Mouse (Mus musculus): ENCODE measurements around the gene Fbxl22. TPM values are rescaled to one million over a fixed set of nuclear protein-coding genes. Genes with fewer than 3 reads are reported as not detected.

Fbxl22 gene
- polyA plus RNA-seq, 1 experiment from 2014 or later, result 38.9 TPM

- H3K4me1 ChIP-seq, result peaks cover 26% of the 10 kb centered on the region
- 91% methylated on average over 10 of the region's 10 CpGs for WGBS
- no peaks in the 10 kb centered on the region for H3K27me3 ChIP-seq (ENCODE audit: insufficient read depth, poor library complexity, severe bottlenecking)
- H3K9me3 ChIP-seq, result no peaks in the 10 kb centered on the region
- H3K4me3 ChIP-seq, result no peak overlapping the region
- peaks cover 58% of the 10 kb centered on the region for H3K36me3 ChIP-seq
- DNase-seq (ENCODE audit: low spot score), result no peak
- peak overlapping the region; percentile 96 for H3K27ac ChIP-seq
Measured at GRCm38 (mm10) chr9:66515680-66516210, 1.4 kb upstream of the Fbxl22 start.

- Histone ChIP-seq H3K27me3 (ENCODE audit: insufficient read depth, poor library complexity, severe bottlenecking) (no peaks in the 10 kb centered on the region), H3K4me3 (peak overlapping the region; percentile 75), H3K4me1 (peaks cover 32% of the 10 kb centered on the region), H3K36me3 (peaks cover 58% of the 10 kb centered on the region), H3K27ac (peak overlapping the region; percentile 96), H3K9me3 (no peaks in the 10 kb centered on the region)
- DNase-seq (ENCODE audit: low spot score), result no peak
- 33% methylated on average over 2 of the region's 2 CpGs for WGBS
Measured at GRCm38 (mm10) chr9:66515115-66515514, 722 bp upstream of the Fbxl22 start.

GRCm38 (mm10) chr9:66513661-66514255 lies 635 bp downstream of the Fbxl22 start:
- DNase-seq (ENCODE audit: low spot score), result no peak
- H3K9me3 ChIP-seq, result no peaks in the 10 kb centered on the region
- peaks cover 38% of the 10 kb centered on the region for H3K4me1 ChIP-seq
- peak overlapping the region; percentile 75 for H3K4me3 ChIP-seq
- WGBS, result 75% methylated on average over 4 of the region's 4 CpGs
- peaks cover 58% of the 10 kb centered on the region for H3K36me3 ChIP-seq
- peak overlapping the region; percentile 96 for H3K27ac ChIP-seq
- H3K27me3 ChIP-seq (ENCODE audit: insufficient read depth, poor library complexity, severe bottlenecking), result no peaks in the 10 kb centered on the region

- Histone ChIP-seq H3K9me3 (no peaks in the 10 kb centered on the region), H3K4me1 (peaks cover 39% of the 10 kb centered on the region), H3K27ac (peak overlapping the region; percentile 96), H3K36me3 (peaks cover 56% of the 10 kb centered on the region), H3K4me3 (peak overlapping the region; percentile 75), H3K27me3 (ENCODE audit: insufficient read depth, poor library complexity, severe bottlenecking) (no peaks in the 10 kb centered on the region)
- DNase-seq (ENCODE audit: low spot score), result no peak
Measured at GRCm38 (mm10) chr9:66513150-66513549, 1.2 kb downstream of the Fbxl22 start.

GRCm38 (mm10) chr9:66512351-66512671 lies 2.1 kb downstream of the Fbxl22 start:
- H3K4me1 ChIP-seq, result peaks cover 39% of the 10 kb centered on the region
- H3K27me3 ChIP-seq (ENCODE audit: insufficient read depth, poor library complexity, severe bottlenecking), result no peaks in the 10 kb centered on the region
- H3K9me3 ChIP-seq, result no peaks in the 10 kb centered on the region
- H3K27ac ChIP-seq, result peak overlapping the region; percentile 96
- peaks cover 56% of the 10 kb centered on the region for H3K36me3 ChIP-seq
- peak; percentile 97 for DNase-seq (ENCODE audit: low spot score)
- 0% methylated on average over 8 of the region's 8 CpGs for WGBS
- H3K4me3 ChIP-seq, result peak overlapping the region; percentile 75

GRCm38 (mm10) chr9:66511580-66512350 lies 2.6 kb downstream of the Fbxl22 start:
- Histone ChIP-seq H3K9me3 (no peaks in the 10 kb centered on the region), H3K4me1 (peaks cover 39% of the 10 kb centered on the region), H3K4me3 (peak overlapping the region; percentile 75), H3K36me3 (peaks cover 54% of the 10 kb centered on the region), H3K27me3 (ENCODE audit: insufficient read depth, poor library complexity, severe bottlenecking) (no peaks in the 10 kb centered on the region), H3K27ac (peak overlapping the region; percentile 96)
- peak; percentile 93 for DNase-seq (ENCODE audit: low spot score)
- under 1% methylated on average over 78 of the region's 78 CpGs for WGBS

GRCm38 (mm10) chr9:66510944-66511343 lies 3.4 kb downstream of the Fbxl22 start:
- DNase-seq (ENCODE audit: low spot score), result no peak
- Histone ChIP-seq H3K9me3 (no peaks in the 10 kb centered on the region), H3K27me3 (ENCODE audit: insufficient read depth, poor library complexity, severe bottlenecking) (no peaks in the 10 kb centered on the region), H3K4me1 (peaks cover 34% of the 10 kb centered on the region), H3K27ac (peak overlapping the region; percentile 96), H3K4me3 (peak overlapping the region; percentile 75), H3K36me3 (peaks cover 53% of the 10 kb centered on the region)
- 6% methylated on average over 2 of the region's 2 CpGs for WGBS

- no peak overlapping the region for H3K27ac ChIP-seq
- WGBS, result 75% methylated on average over 7 of the region's 7 CpGs
- H3K4me1 ChIP-seq, result peaks cover 36% of the 10 kb centered on the region
- no peaks in the 10 kb centered on the region for H3K9me3 ChIP-seq
- H3K27me3 ChIP-seq (ENCODE audit: insufficient read depth, poor library complexity, severe bottlenecking), result no peaks in the 10 kb centered on the region
- H3K36me3 ChIP-seq, result peaks cover 54% of the 10 kb centered on the region
- H3K4me3 ChIP-seq, result no peak overlapping the region
- no peak for DNase-seq (ENCODE audit: low spot score)
Measured at GRCm38 (mm10) chr9:66510351-66510841, 4.0 kb downstream of the Fbxl22 start.

- Histone ChIP-seq H3K27me3 (ENCODE audit: insufficient read depth, poor library complexity, severe bottlenecking) (no peaks in the 10 kb centered on the region), H3K4me3 (no peak overlapping the region), H3K27ac (0 out of 2 replicates have a peak overlapping the region, but pooled peaks have one; percentile 11), H3K9me3 (no peaks in the 10 kb centered on the region), H3K36me3 (peaks cover 64% of the 10 kb centered on the region), H3K4me1 (peaks cover 41% of the 10 kb centered on the region)
- DNase-seq (ENCODE audit: low spot score), result no peak
- WGBS, result 66% methylated on average over 4 of the region's 4 CpGs
Measured at GRCm38 (mm10) chr9:66508890-66509399, 5.4 kb downstream of the Fbxl22 start.

- Histone ChIP-seq H3K36me3 (peaks cover 66% of the 10 kb centered on the region), H3K4me1 (peaks cover 45% of the 10 kb centered on the region), H3K27ac (0 out of 2 replicates have a peak overlapping the region, but pooled peaks have one; percentile 13), H3K9me3 (no peaks in the 10 kb centered on the region), H3K27me3 (ENCODE audit: insufficient read depth, poor library complexity, severe bottlenecking) (no peaks in the 10 kb centered on the region), H3K4me3 (no peak overlapping the region)
- no peak for DNase-seq (ENCODE audit: low spot score)
- 80% methylated on average over 3 of the region's 3 CpGs for WGBS
Measured at GRCm38 (mm10) chr9:66507684-66508083, 6.7 kb downstream of the Fbxl22 start.

- no peak for DNase-seq (ENCODE audit: low spot score)
- Histone ChIP-seq H3K36me3 (peaks cover 78% of the 10 kb centered on the region), H3K4me3 (no peak overlapping the region), H3K9me3 (no peaks in the 10 kb centered on the region), H3K4me1 (peaks cover 36% of the 10 kb centered on the region), H3K27me3 (ENCODE audit: insufficient read depth, poor library complexity, severe bottlenecking) (no peaks in the 10 kb centered on the region), H3K27ac (no peak overlapping the region)
Measured at GRCm38 (mm10) chr9:66506424-66506823, 8.0 kb downstream of the Fbxl22 start.

- Histone ChIP-seq H3K36me3 (peaks cover 82% of the 10 kb centered on the region), H3K27ac (no peak overlapping the region), H3K4me1 (peaks cover 34% of the 10 kb centered on the region)
Measured at GRCm38 (mm10) chr9:66506011-66506410, 8.4 kb downstream of the Fbxl22 start.

More at GRCm38 (mm10) chr9:66506011-66506410, 8.4 kb downstream of the Fbxl22 start:
- no peak for DNase-seq (ENCODE audit: low spot score)
- H3K9me3 ChIP-seq, result no peaks in the 10 kb centered on the region
- 81% methylated on average over 4 of the region's 4 CpGs for WGBS
- no peak overlapping the region for H3K4me3 ChIP-seq
- H3K27me3 ChIP-seq (ENCODE audit: insufficient read depth, poor library complexity, severe bottlenecking), result no peaks in the 10 kb centered on the region

Measured in heart, embryonic 10.5 days (tissue).